Mouse (Mus musculus) heart, postnatal 0 days (tissue): Measurements from ENCODE around the gene P2rx7.

Experiments
- CTCF ChIP-seq: IDR thresholded peaks from 2 replicates; pipeline ENCODE4 v1.5.1; 2016; ENCODE audit warnings: antibody characterized with exemption, control low read depth, low read depth
- EP300 ChIP-seq: IDR thresholded peaks from 2 replicates; pipeline ENCODE4 v1.6.1; 2016; ENCODE audit warnings: antibody characterized with exemption, low read depth

GRCm38 (mm10) chr5:122719168-122719567 is 75.5 kb downstream of the P2rx7 start:
- TF ChIP-seq EP300 = no peak
- TF ChIP-seq CTCF = no peak
